Mouse (Mus musculus): ENCODE measurements around the gene Baz2b.

Baz2b gene

GRCm38 (mm10) chr2:60209703-60210651, at the start of gene Baz2b, which contains the start of gene March7:
Gene Baz2b (minus strand): TSS chr2:60209839.
Gene March7 (plus strand): TSS chr2:60209887.
- peak; percentile 64 to 83 for DNase-seq (ENCODE audit: low read depth in 1 of 2, low spot score in 2 of 2)

- no peak for DNase-seq (ENCODE audit: low read depth in 1 of 2, low spot score in 2 of 2)
Observed at GRCm38 (mm10) chr2:60259186-60259585, 49.5 kb upstream of the Baz2b start.

GRCm38 (mm10) chr2:60256751-60257150, 47.1 kb upstream of the Baz2b start:
- DNase-seq (ENCODE audit: low read depth in 1 of 2, low spot score in 2 of 2), result no peak

- DNase-seq (ENCODE audit: low read depth in 1 of 2, low spot score in 2 of 2), result no peak
Observed at GRCm38 (mm10) chr2:60253506-60253905, 43.9 kb upstream of the Baz2b start.

GRCm38 (mm10) chr2:60252782-60253181, 43.1 kb upstream of the Baz2b start:
- DNase-seq (ENCODE audit: low read depth in 1 of 2, low spot score in 2 of 2), result no peak

- DNase-seq (ENCODE audit: low read depth in 1 of 2, low spot score in 2 of 2), result no peak
Observed at GRCm38 (mm10) chr2:60234506-60234905, 24.9 kb upstream of the Baz2b start.

- no peak for DNase-seq (ENCODE audit: low read depth in 1 of 2, low spot score in 2 of 2)
Observed at GRCm38 (mm10) chr2:60233147-60233546, 23.5 kb upstream of the Baz2b start.

- no peak for DNase-seq (ENCODE audit: low read depth in 1 of 2, low spot score in 2 of 2)
Observed at GRCm38 (mm10) chr2:60230361-60230760, 20.7 kb upstream of the Baz2b start.

GRCm38 (mm10) chr2:60228470-60228869, 18.8 kb upstream of the Baz2b start:
- DNase-seq (ENCODE audit: low read depth in 1 of 2, low spot score in 2 of 2), result no peak

- DNase-seq (ENCODE audit: low read depth in 1 of 2, low spot score in 2 of 2), result no peak
Observed at GRCm38 (mm10) chr2:60223489-60223888, 13.8 kb upstream of the Baz2b start.

- no peak for DNase-seq (ENCODE audit: low read depth in 1 of 2, low spot score in 2 of 2)
Observed at GRCm38 (mm10) chr2:60221954-60222353, 12.3 kb upstream of the Baz2b start.

GRCm38 (mm10) chr2:60221236-60221635, 11.6 kb upstream of the Baz2b start:
- DNase-seq (ENCODE audit: low read depth in 1 of 2, low spot score in 2 of 2), result no peak

GRCm38 (mm10) chr2:60217620-60218019, 8.0 kb upstream of the Baz2b start:
- DNase-seq (ENCODE audit: low read depth in 1 of 2, low spot score in 2 of 2), result no peak

- no peak for DNase-seq (ENCODE audit: low read depth in 1 of 2, low spot score in 2 of 2)
Observed at GRCm38 (mm10) chr2:60216547-60217153, 7.0 kb upstream of the Baz2b start.

GRCm38 (mm10) chr2:60214683-60215082, 5.0 kb upstream of the Baz2b start:
- DNase-seq (ENCODE audit: low read depth in 1 of 2, low spot score in 2 of 2), result no peak

GRCm38 (mm10) chr2:60212488-60212887, 2.8 kb upstream of the Baz2b start:
- DNase-seq (ENCODE audit: low read depth in 1 of 2, low spot score in 2 of 2), result no peak

- DNase-seq (ENCODE audit: low read depth in 1 of 2, low spot score in 2 of 2), result no peak
Observed at GRCm38 (mm10) chr2:60210821-60211220, 1.2 kb upstream of the Baz2b start.

GRCm38 (mm10) chr2:60209122-60209611, 472 bp downstream of the Baz2b start:
- DNase-seq (ENCODE audit: low read depth in 1 of 2, low spot score in 2 of 2), result peak in 1 of 2 experiments; percentile 7

GRCm38 (mm10) chr2:60205795-60206194, 3.8 kb downstream of the Baz2b start:
- no peak for DNase-seq (ENCODE audit: low read depth in 1 of 2, low spot score in 2 of 2)

GRCm38 (mm10) chr2:60204162-60204561, 5.5 kb downstream of the Baz2b start:
- no peak for DNase-seq (ENCODE audit: low read depth in 1 of 2, low spot score in 2 of 2)

GRCm38 (mm10) chr2:60203733-60204132, 5.9 kb downstream of the Baz2b start:
- DNase-seq (ENCODE audit: low read depth in 1 of 2, low spot score in 2 of 2), result no peak

- no peak for DNase-seq (ENCODE audit: low read depth in 1 of 2, low spot score in 2 of 2)
Observed at GRCm38 (mm10) chr2:60202900-60203530, 6.6 kb downstream of the Baz2b start.
